Mouse (Mus musculus) bone marrow, adult 2 months (tissue): ENCODE measurements around the gene Tbxas1.

Experiments
- CTCF ChIP-seq: fragments of 200-500 bp; IDR thresholded peaks from 2 replicates; pipeline ENCODE4 v1.5.1; 2011; ENCODE audit warnings: low read length, control low read depth; ENCODE audit not compliant: control insufficient read depth, insufficient read depth
- POLR2A ChIP-seq: fragments of 200-500 bp; IDR thresholded peaks from 2 replicates; pipeline ENCODE4 v1.6.1; 2011; ENCODE audit warnings: low read depth, mild to moderate bottlenecking, control low read depth, low read length, borderline replicate concordance; ENCODE audit not compliant: control insufficient read depth

DNA sequence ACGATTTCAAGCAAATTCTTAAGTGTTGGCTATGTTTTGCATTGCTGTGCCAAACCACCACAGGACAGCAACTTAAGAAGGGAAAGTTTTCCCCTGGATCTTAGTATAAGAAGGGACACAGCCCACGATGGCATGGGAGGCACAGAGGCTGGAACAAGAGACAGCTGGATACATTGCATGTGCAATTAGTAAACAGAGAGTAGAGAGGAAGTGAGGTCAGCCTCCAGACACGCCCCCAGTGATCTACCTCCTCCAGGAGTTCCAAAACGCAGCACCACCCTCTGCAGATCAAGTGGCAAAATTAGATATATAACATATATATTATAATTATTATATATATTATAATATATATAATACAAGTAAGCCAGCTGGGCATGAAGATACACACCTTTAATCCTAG is 132.9 kb downstream of the Tbxas1 start:
- no peak for TF ChIP-seq POLR2A
- TF ChIP-seq CTCF, result no peak
